Mouse (Mus musculus): Measurements from ENCODE around the gene Ccdc58.

DNA sequence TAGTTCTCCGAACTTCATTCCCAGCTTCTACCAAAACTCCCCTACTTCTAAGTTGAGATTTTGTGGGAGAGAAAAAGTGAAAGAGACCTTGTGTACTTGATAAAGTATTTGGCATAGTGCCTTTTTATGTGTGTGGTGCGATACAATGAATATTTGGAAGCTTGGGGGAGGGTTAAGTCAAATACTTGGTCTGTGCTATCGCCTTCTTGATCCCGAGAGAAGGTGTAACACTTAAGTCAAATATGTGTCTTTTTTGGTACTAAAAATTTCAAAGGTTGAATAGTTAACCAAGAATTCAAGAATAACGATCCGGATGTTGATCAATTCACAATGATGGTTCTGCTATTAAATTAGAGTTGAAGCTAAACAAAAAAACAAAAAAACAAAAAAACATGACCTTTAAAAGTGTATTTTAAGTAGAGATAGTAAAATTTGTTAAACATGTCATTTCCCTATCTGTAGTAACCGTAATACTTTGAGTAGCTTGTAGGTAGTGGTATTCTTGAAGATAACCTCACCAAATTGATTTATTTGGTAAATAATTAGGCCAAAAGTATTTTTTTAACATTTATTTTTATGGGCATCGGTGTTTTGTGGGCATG is 1.0 kb downstream of the Ccdc58 start:
- no peak for TF ChIP-seq CTCF (IDR thresholded peaks at IDR 0.05; ENCODE audit: borderline replicate concordance, insufficient read depth, low read length)
- TF ChIP-seq POLR2A (IDR thresholded peaks at IDR 0.05; ENCODE audit: low read depth, low read length): no peak
